Mouse (Mus musculus) E14TG2a.4 (cell line): ENCODE results near the gene Pkd2.

Experiments
- CTCF ChIP-seq: conservative IDR thresholded peaks from 2 replicates; pipeline ENCODE4 v1.5.1; 2014; ENCODE audit warnings: low read length
- POU5F1 ChIP-seq: IDR thresholded peaks from 2 replicates; pipeline ENCODE4 v1.6.1; 2014; ENCODE audit warnings: low read length, borderline replicate concordance

GRCm38 (mm10) chr5:104539331-104539730 is 80.1 kb downstream of the Pkd2 start:
- TF ChIP-seq CTCF (no peak), POU5F1 (no peak)
